Mouse (Mus musculus) liver, embryonic 14.5 days (tissue): ENCODE data around the gene Ing2.

Experiments
- CTCF ChIP-seq: IDR thresholded peaks from 2 replicates; pipeline ENCODE4 v1.5.1; 2016; ENCODE audit warnings: antibody characterized with exemption, low read depth, control low read depth
- EP300 ChIP-seq: IDR thresholded peaks from 2 replicates; pipeline ENCODE4 v1.6.1; 2016; ENCODE audit warnings: antibody characterized with exemption, low read depth

DNA sequence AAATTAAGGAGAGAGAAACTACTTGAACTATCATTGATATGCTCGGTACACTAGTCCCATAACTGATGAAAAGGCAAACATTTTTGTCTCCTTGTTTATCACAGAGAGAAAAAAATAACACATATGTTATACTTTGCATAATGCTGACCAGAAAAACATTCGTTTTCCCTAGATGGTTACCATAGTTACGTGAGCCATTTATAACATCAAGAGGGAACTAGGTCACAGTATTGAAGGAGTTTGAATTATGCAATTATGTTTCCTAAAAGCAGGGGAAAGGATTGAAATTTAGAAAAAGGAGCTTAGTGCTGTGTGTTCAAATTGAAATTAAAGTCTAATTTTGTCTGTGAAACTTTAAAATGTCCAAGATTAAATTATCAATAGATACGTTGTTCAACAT lies 5.0 kb upstream of the Ing2 start:
- TF ChIP-seq CTCF: no peak
- TF ChIP-seq EP300: no peak
